Mouse (Mus musculus) embryonic facial prominence, embryonic 10.5 days (tissue): ENCODE measurements around the gene Mgrn1. TPM values are rescaled to one million over a fixed set of nuclear protein-coding genes. Genes with fewer than 3 reads are reported as not detected.

ENCODE experiments used
- polyA plus RNA-seq: library from polyadenylated mRNA; unstranded; fragments of >200 nt; fragmentation: Nextera tagmentation; extraction: Ambion mirVana; gene quantifications from 2 replicates; pipeline ENCODE4 v1.2.1, GENCODE M21; 2016

Mgrn1 gene
- polyA plus RNA-seq, 1 experiment from 2014 or later = 72.0 TPM

Other genes with a start within 250 kb of the Mgrn1 start
- gene Vasn, start 246.3 kb upstream of the Mgrn1 start, polyA plus RNA-seq = 14.4 and 16.2 TPM in 2 replicates
- 66.6 and 66.7 TPM in 2 replicates for gene Dnaja3, start 246.3 kb upstream of the Mgrn1 start, polyA plus RNA-seq
- 23.3 and 23.9 TPM in 2 replicates for gene Coro7, start 206.5 kb upstream of the Mgrn1 start, polyA plus RNA-seq
- gene Nmral1, start 166.9 kb upstream of the Mgrn1 start, polyA plus RNA-seq = 218 and 228 TPM in 2 replicates
- gene Hmox2, start 159.9 kb upstream of the Mgrn1 start, polyA plus RNA-seq = 84.6 and 91.9 TPM in 2 replicates
- gene Cdip1, start 96.0 kb upstream of the Mgrn1 start, polyA plus RNA-seq = 112 and 116 TPM in 2 replicates
- gene 4930562C15Rik, start 50.8 kb upstream of the Mgrn1 start, polyA plus RNA-seq = 0.25 and 0.66 TPM in 2 replicates
- 44.0 and 46.2 TPM in 2 replicates for gene Ubald1, start 5.9 kb upstream of the Mgrn1 start, polyA plus RNA-seq
- 139 and 151 TPM in 2 replicates for gene Nudt16l1, start 52.5 kb downstream of the Mgrn1 start, polyA plus RNA-seq
- gene Anks3, start 78.0 kb downstream of the Mgrn1 start, polyA plus RNA-seq = 45.3 and 45.8 TPM in 2 replicates
- gene Sept12, start 111.6 kb downstream of the Mgrn1 start, polyA plus RNA-seq = not detected in 2 replicates
- 3.4 and 3.6 TPM in 2 replicates for gene Smim22, start 121.0 kb downstream of the Mgrn1 start, polyA plus RNA-seq
- 63.6 and 66.2 TPM in 2 replicates for gene Rogdi, start 127.3 kb downstream of the Mgrn1 start, polyA plus RNA-seq
- 211 and 221 TPM in 2 replicates for gene Glyr1, start 163.6 kb downstream of the Mgrn1 start, polyA plus RNA-seq
- 18.5 and 20.0 TPM in 2 replicates for gene Ubn1, start 163.8 kb downstream of the Mgrn1 start, polyA plus RNA-seq
- gene Ppl, start 246.2 kb downstream of the Mgrn1 start, polyA plus RNA-seq = 1.8 and 2.4 TPM in 2 replicates